Mouse (Mus musculus) bone marrow macrophage, adult 2 months (primary cell): ENCODE measurements around the gene Mdh1b.

ENCODE experiments used
- CTCF ChIP-seq: IDR thresholded peaks from 2 replicates; pipeline ENCODE4 v1.5.1; 2012; ENCODE audit warnings: low read depth, mild to moderate bottlenecking, low read length, moderate library complexity
- POLR2A ChIP-seq: IDR thresholded peaks from 2 replicates; pipeline ENCODE4 v1.6.1; 2012; ENCODE audit warnings: mild to moderate bottlenecking, low read depth, low read length, borderline replicate concordance

- no peak for TF ChIP-seq POLR2A
- no peak for TF ChIP-seq CTCF
Observed at GRCm38 (mm10) chr1:63686827-63687226, 43.3 kb downstream of the Mdh1b start, which contains the start of gene Dytn.
